Mouse (Mus musculus): ENCODE data around the gene Tff2. TPM values are rescaled to one million over a fixed set of nuclear protein-coding genes. Genes with fewer than 3 reads are reported as not detected.

Gene Tff2
- polyA plus RNA-seq, 1 experiment = 4.5 TPM

GRCm38 (mm10) chr17:31142116-31142515 is 2.0 kb downstream of the Tff2 start:
- H3K4me3 ChIP-seq (replicated peaks; ENCODE audit: extremely low read depth, low read depth, low read length) = no peak overlapping the region
- no peak for DNase-seq
- no peak for TF ChIP-seq CTCF (IDR thresholded peaks at IDR 0.05; ENCODE audit: insufficient read depth, low read length)
- TF ChIP-seq POLR2A (IDR thresholded peaks at IDR 0.05; ENCODE audit: borderline replicate concordance, extremely low read depth, low read depth, low read length) = no peak
- no peaks in the 10 kb centered on the region for H3K4me1 ChIP-seq (ENCODE audit: control insufficient read depth, insufficient read depth, low read length)
- WGBS = 91% methylated on average over 7 of the region's 7 CpGs

DNA sequence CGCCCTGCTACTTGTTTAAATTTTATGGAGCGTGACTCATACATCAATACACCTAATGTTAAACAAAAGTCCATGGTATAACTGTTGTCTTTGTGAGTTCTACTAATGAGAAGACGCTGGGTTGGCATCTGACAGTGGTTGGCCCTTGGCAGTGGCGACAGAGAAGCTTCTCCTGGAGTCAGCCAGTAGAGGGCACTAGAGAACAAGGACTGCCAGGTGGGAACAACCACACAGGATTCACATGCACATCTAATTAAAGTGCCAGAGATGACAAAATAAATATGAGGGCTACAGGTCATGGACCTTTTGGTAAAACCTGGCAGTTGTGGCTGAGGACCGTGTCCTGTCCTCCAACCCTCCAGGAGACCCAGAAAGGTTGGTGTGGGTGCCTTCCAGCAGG is 5.7 kb downstream of the Tff2 start:
- 18% methylated on average over 5 of the region's 5 CpGs for WGBS
- H3K4me1 ChIP-seq (ENCODE audit: control insufficient read depth, insufficient read depth, low read length) = no peaks in the 10 kb centered on the region
- no peak overlapping the region for H3K4me3 ChIP-seq (replicated peaks; ENCODE audit: extremely low read depth, low read depth, low read length)
- DNase-seq = no peak
- TF ChIP-seq CTCF (IDR thresholded peaks at IDR 0.05; ENCODE audit: insufficient read depth, low read length) (peak; percentile 76), POLR2A (IDR thresholded peaks at IDR 0.05; ENCODE audit: borderline replicate concordance, extremely low read depth, low read depth, low read length) (no peak)

DNA sequence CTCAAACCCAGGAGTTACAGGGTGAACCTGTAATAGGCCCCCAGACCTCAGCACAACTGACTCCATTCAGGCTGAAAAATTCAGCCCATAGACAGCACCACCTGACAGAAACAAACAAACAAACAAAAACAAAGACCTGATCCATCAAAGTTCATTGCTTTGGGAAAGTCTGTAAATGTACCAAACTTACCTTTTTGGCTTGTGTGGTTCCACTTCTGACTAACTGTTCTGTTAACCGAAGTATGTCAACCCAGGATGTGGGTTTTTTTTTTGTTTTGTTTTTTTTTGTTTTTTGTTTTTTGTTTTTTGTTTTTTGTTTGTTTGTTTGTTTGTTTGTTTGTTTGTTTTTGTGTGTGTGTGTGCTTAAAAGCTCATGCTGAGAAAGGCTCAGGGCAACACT is 7.3 kb downstream of the Tff2 start:
- DNase-seq = no peak
- H3K4me1 ChIP-seq (ENCODE audit: control insufficient read depth, insufficient read depth, low read length) = no peaks in the 10 kb centered on the region
- 80% methylated on average over 1 of the region's 1 CpGs for WGBS
- TF ChIP-seq CTCF (IDR thresholded peaks at IDR 0.05; ENCODE audit: insufficient read depth, low read length) = no peak
- TF ChIP-seq POLR2A (IDR thresholded peaks at IDR 0.05; ENCODE audit: borderline replicate concordance, extremely low read depth, low read depth, low read length) = no peak
- H3K4me3 ChIP-seq (replicated peaks; ENCODE audit: extremely low read depth, low read depth, low read length) = no peak overlapping the region

GRCm38 (mm10) chr17:31136291-31136690 is 7.8 kb downstream of the Tff2 start:
- 37% methylated on average over 3 of the region's 3 CpGs for WGBS
- H3K4me1 ChIP-seq (ENCODE audit: control insufficient read depth, insufficient read depth, low read length) = no peaks in the 10 kb centered on the region
- no peak overlapping the region for H3K4me3 ChIP-seq (replicated peaks; ENCODE audit: extremely low read depth, low read depth, low read length)
- TF ChIP-seq POLR2A (IDR thresholded peaks at IDR 0.05; ENCODE audit: borderline replicate concordance, extremely low read depth, low read depth, low read length) (no peak), CTCF (IDR thresholded peaks at IDR 0.05; ENCODE audit: insufficient read depth, low read length) (no peak)
- no peak for DNase-seq

- H3K4me3 ChIP-seq (replicated peaks; ENCODE audit: extremely low read depth, low read depth, low read length) = no peak overlapping the region
- TF ChIP-seq CTCF (IDR thresholded peaks at IDR 0.05; ENCODE audit: insufficient read depth, low read length) (no peak), POLR2A (IDR thresholded peaks at IDR 0.05; ENCODE audit: borderline replicate concordance, extremely low read depth, low read depth, low read length) (no peak)
- DNase-seq = no peak
- 62% methylated on average over 6 of the region's 6 CpGs for WGBS
- H3K4me1 ChIP-seq (ENCODE audit: control insufficient read depth, insufficient read depth, low read length) = no peaks in the 10 kb centered on the region
Measured at GRCm38 (mm10) chr17:31134913-31135312, 9.2 kb downstream of the Tff2 start.

GRCm38 (mm10) chr17:31133776-31134175 is 10.3 kb downstream of the Tff2 start:
- WGBS = 63% methylated on average over 15 of the region's 15 CpGs
- H3K4me3 ChIP-seq (replicated peaks; ENCODE audit: extremely low read depth, low read depth, low read length) = no peak overlapping the region
- no peak for DNase-seq
- no peaks in the 10 kb centered on the region for H3K4me1 ChIP-seq (ENCODE audit: control insufficient read depth, insufficient read depth, low read length)
- TF ChIP-seq POLR2A (IDR thresholded peaks at IDR 0.05; ENCODE audit: borderline replicate concordance, extremely low read depth, low read depth, low read length) (no peak), CTCF (IDR thresholded peaks at IDR 0.05; ENCODE audit: insufficient read depth, low read length) (no peak)

DNA sequence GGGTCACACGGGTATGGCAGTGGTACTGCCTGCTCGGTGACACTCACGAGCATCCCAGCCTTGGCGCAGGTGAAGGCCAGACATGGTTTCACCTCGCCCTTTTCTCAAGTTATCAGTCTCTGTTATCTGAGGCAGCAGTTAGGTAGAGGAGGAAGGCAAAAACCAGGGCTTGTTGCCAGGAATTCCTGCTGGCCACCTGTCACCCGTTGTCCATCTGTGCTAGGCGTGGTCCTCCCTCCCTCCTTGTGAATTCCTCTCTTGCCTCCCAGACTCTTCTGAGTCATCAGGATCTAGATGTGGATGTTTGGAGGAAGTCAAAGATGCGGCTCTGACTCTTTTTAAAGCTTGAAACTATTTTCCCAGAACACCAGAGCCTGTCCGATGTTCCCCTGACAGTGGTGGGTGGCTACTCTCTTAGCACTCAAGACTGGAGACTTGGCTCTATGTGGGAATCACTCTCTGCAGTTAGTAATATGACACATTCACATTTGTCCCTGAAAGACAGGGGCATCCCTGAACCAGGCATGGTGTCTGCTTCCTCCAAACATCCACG is 12.7 kb downstream of the Tff2 start:
- WGBS = 65% methylated on average over 10 of the region's 10 CpGs
- no peak for DNase-seq
- TF ChIP-seq POLR2A (IDR thresholded peaks at IDR 0.05; ENCODE audit: borderline replicate concordance, extremely low read depth, low read depth, low read length) = no peak
- no peak for TF ChIP-seq CTCF (IDR thresholded peaks at IDR 0.05; ENCODE audit: insufficient read depth, low read length)
- Histone ChIP-seq H3K4me1 (ENCODE audit: control insufficient read depth, insufficient read depth, low read length) (no peaks in the 10 kb centered on the region), H3K4me3 (replicated peaks; ENCODE audit: extremely low read depth, low read depth, low read length) (no peak overlapping the region)

DNA sequence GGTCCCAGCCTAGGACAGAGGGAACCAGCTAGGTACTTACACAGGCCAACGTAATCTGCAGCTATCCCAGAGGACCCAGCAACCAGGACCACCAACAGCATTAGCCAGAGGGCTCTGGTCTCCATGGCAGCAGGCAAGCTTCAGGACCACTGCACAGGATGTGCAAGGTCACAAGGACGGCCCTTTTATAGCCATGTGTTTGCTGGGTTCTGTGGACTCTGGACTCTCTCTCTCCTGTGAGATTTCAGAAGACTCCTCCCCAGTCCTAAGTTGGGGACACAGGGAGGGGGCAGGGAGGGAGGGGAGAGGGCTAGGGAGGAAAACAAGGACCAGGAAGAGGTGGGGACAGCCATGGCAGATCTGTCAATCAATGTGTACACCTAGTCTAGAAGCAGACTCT is 14.6 kb downstream of the Tff2 start, which contains the start of gene Tff3:
TSS of gene Tff3 (minus strand) at position 195 of the 400 bp plus-strand sequence.
- DNase-seq = no peak
- Histone ChIP-seq H3K4me3 (replicated peaks; ENCODE audit: extremely low read depth, low read depth, low read length) (no peak within 1 kb of the TSS), H3K4me1 (ENCODE audit: control insufficient read depth, insufficient read depth, low read length) (no peaks in the 10 kb centered on the region)
- WGBS = 10% methylated on average over 2 of the region's 2 CpGs
- no peak for TF ChIP-seq CTCF (IDR thresholded peaks at IDR 0.05; ENCODE audit: insufficient read depth, low read length)
- TF ChIP-seq POLR2A (IDR thresholded peaks at IDR 0.05; ENCODE audit: borderline replicate concordance, extremely low read depth, low read depth, low read length) = no peak

- WGBS = 72% methylated on average over 9 of the region's 9 CpGs
- Histone ChIP-seq H3K4me1 (ENCODE audit: control insufficient read depth, insufficient read depth, low read length) (no peaks in the 10 kb centered on the region), H3K4me3 (replicated peaks; ENCODE audit: extremely low read depth, low read depth, low read length) (no peak overlapping the region)
- no peak for DNase-seq
- TF ChIP-seq CTCF (IDR thresholded peaks at IDR 0.05; ENCODE audit: insufficient read depth, low read length) (no peak), POLR2A (IDR thresholded peaks at IDR 0.05; ENCODE audit: borderline replicate concordance, extremely low read depth, low read depth, low read length) (no peak)
Measured at GRCm38 (mm10) chr17:31128708-31129318, 15.3 kb downstream of the Tff2 start.
